Mouse (Mus musculus) ovary, adult 18-20 months (tissue): ENCODE measurements around the gene Rsph9.
A peak's percentile ranks its signal among the peaks of the same experiment; 100 is the strongest.

Source experiments
- DNase-seq: peaks from one replicate; pipeline ENCODE4 v3.0.0; 2022; ENCODE audit warnings: low spot score, mixed read lengths

Gene Rsph9

GRCm38 (mm10) chr17:46138563-46139236 lies 5.3 kb downstream of the Rsph9 start:
- no peak for DNase-seq

GRCm38 (mm10) chr17:46132862-46133261 lies 11.2 kb downstream of the Rsph9 start:
- DNase-seq: no peak

- no peak for DNase-seq
These were observed 11.8 kb downstream of the Rsph9 start for GRCm38 (mm10) chr17:46132058-46132718.

- peak; percentile 64 for DNase-seq
These were observed 14.1 kb downstream of the Rsph9 start for GRCm38 (mm10) chr17:46129741-46130498.

- DNase-seq: no peak
These were observed 16.1 kb downstream of the Rsph9 start for GRCm38 (mm10) chr17:46127814-46128493.

GRCm38 (mm10) chr17:46126608-46127007 lies 17.4 kb downstream of the Rsph9 start:
- DNase-seq: no peak

- no peak for DNase-seq
These were observed 19.9 kb downstream of the Rsph9 start for GRCm38 (mm10) chr17:46123953-46124700.

- DNase-seq: no peak
These were observed 20.7 kb downstream of the Rsph9 start for GRCm38 (mm10) chr17:46123285-46123684.

- no peak for DNase-seq
These were observed 21.2 kb downstream of the Rsph9 start for GRCm38 (mm10) chr17:46122791-46123190.

- no peak for DNase-seq
These were observed 24.4 kb downstream of the Rsph9 start for GRCm38 (mm10) chr17:46119641-46120040.

GRCm38 (mm10) chr17:46118423-46118850 lies 25.6 kb downstream of the Rsph9 start:
- DNase-seq: no peak

- DNase-seq: no peak
These were observed 26.2 kb downstream of the Rsph9 start for GRCm38 (mm10) chr17:46117623-46118422.

- no peak for DNase-seq
These were observed 27.1 kb downstream of the Rsph9 start for GRCm38 (mm10) chr17:46116881-46117280.

GRCm38 (mm10) chr17:46116138-46116537 lies 27.9 kb downstream of the Rsph9 start:
- no peak for DNase-seq

- no peak for DNase-seq
These were observed 28.5 kb downstream of the Rsph9 start for GRCm38 (mm10) chr17:46115489-46115888.

GRCm38 (mm10) chr17:46110402-46111289 lies 33.4 kb downstream of the Rsph9 start, which contains the start of gene Mrps18a:
TSS of gene Mrps18a (plus strand) at chr17:46110986.
- peak; percentile 68 for DNase-seq

GRCm38 (mm10) chr17:46108286-46108685 lies 35.7 kb downstream of the Rsph9 start:
- no peak for DNase-seq

- no peak for DNase-seq
These were observed 39.5 kb downstream of the Rsph9 start for GRCm38 (mm10) chr17:46104487-46104886.

GRCm38 (mm10) chr17:46102608-46103159 lies 41.3 kb downstream of the Rsph9 start:
- DNase-seq: no peak
